Mouse (Mus musculus): ENCODE measurements around the gene Ngp.

Ngp gene

GRCm38 (mm10) chr9:110431241-110431640 is 11.7 kb downstream of the Ngp start:
- in situ Hi-C loops (cut with MboI; ENCODE audit: unreplicated experiment in 2 of 2): no loop called here

GRCm38 (mm10) chr9:110433045-110433444 is 13.5 kb downstream of the Ngp start:
- in situ Hi-C loops (cut with MboI; ENCODE audit: unreplicated experiment in 2 of 2): no loop called here

DNA sequence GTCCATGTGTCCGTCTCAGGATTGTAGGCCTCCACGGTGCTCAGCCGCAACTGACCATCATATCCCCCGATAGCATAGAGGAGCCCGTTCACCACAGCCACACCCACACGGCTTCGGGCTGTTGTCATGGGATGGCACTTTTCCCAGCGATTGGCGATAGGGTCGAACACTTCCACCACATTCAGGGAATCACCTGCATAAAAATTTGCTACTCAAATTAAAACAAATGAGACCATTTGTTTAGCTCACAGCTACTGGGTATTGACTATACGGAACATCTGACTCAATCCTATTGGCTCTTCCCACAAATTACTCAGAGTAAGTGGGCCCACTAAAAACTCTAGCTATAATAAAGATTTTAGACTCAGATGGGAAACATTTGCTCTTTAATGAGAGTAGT is 16.5 kb downstream of the Ngp start:
- in situ Hi-C loops (cut with MboI; ENCODE audit: unreplicated experiment in 2 of 2): loop anchor here in 1 of 2 experiments (5.0 kb wide), 1 partner anchor 176 kb away; no protein-coding TSS in a partner anchor

DNA sequence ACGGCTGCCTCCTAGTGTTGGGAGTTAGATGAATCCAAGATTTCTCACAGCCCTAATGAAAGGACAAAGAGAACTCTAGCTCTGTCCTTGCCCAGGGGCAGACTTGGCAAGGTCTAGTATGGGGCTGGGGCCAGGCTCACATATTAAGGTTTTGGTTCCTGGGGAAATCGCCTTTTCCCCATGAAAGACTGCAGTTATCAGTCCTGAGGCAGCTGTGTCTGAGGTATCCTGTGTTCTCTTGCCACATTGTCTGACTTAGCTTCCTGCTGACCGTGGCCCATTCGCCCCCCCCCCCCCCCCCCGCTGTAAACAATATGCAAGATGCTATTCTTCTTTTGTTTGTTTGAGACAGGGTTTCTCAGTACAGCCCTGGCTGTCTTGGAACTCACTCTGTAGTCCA is 20.5 kb downstream of the Ngp start:
- in situ Hi-C loops (cut with MboI; ENCODE audit: unreplicated experiment in 2 of 2): no loop called here

DNA sequence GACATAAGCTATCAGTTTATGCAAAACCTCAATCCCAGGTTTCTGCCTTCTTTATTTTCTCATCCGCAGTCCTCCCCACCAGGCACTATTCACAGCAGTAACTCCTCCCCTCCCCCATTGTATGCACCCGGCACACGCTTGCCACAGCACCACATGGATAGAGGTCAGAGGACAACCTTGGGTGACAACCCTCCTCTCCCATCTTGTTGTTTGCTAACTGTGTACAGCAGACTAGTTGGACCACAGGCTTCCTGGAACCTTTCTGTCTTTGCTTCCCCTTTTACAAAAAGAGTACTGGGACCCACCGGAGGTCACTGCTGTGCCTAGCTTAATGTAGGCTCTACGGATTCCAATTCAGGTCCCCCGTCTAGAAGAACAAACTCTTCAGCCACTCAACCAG is 21.0 kb downstream of the Ngp start:
- in situ Hi-C loops (cut with MboI; ENCODE audit: unreplicated experiment in 2 of 2): no loop called here

GRCm38 (mm10) chr9:110448356-110448755 is 28.8 kb downstream of the Ngp start:
- in situ Hi-C loops (cut with MboI; ENCODE audit: unreplicated experiment in 2 of 2): loop anchor here in 1 of 2 experiments (5.0 kb wide), 2 partner anchors 34 to 179 kb away; no protein-coding TSS in a partner anchor

DNA sequence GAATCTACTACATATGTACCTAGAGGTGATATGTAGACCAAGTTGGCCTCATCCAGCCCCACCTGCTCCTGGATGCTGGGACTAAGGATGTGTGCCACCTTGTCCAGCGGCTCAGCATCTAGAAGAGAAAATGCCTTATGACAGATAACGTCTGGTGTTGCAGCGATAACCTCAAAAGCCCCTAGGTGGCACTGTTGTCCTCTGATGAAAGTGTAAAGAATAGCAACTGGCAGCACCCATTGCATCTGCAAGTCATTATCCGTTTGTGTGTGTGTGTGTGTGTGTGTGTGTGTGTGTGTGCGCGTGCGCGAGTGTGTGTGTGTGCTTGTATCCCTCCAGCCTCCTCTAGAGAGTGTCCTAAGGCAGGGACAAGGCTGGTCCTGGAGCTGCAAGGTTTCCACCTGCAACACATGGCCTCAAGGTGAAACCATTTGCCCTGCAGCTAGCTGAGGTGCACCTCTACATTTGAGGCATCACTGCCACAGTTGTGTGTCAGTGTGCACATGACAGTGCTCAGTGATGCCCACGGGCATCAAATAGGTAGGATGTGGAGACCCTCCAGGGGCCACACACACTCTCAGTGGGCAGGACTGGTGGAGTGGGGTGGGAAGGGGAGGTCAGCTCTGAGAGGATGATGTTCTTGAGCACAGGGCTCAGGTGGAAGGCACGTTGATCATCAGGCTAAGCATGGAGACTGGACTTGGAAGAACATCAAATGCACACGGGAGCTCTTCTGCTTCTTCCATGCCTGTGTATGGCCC is 29.5 kb downstream of the Ngp start:
- in situ Hi-C loops (cut with MboI; ENCODE audit: unreplicated experiment in 2 of 2): loop anchor here in 1 of 2 experiments (5.0 kb wide), 2 partner anchors 33 to 178 kb away; no protein-coding TSS in a partner anchor

GRCm38 (mm10) chr9:110452523-110452922 is 33.0 kb downstream of the Ngp start:
- in situ Hi-C loops (cut with MboI; ENCODE audit: unreplicated experiment in 2 of 2): no loop called here

- in situ Hi-C loops (cut with MboI; ENCODE audit: unreplicated experiment in 2 of 2): loop anchor here in 1 of 2 experiments (5.0 kb wide), 1 partner anchor 79 kb away; no protein-coding TSS in a partner anchor
These were observed 38.4 kb downstream of the Ngp start for GRCm38 (mm10) chr9:110457926-110458325.

DNA sequence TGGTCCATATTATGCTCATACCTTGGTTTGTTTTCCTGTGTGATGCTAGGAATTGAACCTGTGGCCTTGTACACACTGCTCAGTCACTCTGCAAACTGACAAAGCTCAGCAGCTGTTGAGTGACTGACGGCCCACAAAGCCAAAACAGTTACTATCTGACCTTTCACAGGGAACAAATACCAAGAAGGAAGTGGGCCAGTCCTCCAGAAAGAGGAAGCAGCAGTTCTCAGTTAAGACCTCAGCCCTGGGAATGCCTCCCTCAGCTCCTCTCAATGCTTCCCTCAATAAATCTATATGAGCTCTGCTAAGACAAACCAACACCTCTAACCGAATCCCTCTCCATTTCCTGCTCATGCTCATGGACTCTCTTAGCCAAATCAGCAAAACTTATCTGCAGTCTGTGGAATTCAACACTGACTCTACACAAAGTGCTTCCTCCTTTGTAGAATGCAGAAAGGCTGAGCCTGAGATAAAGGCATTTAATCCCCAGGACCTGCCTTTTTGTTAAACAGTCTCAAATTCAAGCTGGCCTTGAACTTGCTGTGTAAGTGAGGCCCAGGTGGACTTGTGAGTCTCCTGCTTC is 39.7 kb downstream of the Ngp start:
- in situ Hi-C loops (cut with MboI; ENCODE audit: unreplicated experiment in 2 of 2): loop anchor here in 1 of 2 experiments (5.0 kb wide), 1 partner anchor 78 kb away; no protein-coding TSS in a partner anchor

DNA sequence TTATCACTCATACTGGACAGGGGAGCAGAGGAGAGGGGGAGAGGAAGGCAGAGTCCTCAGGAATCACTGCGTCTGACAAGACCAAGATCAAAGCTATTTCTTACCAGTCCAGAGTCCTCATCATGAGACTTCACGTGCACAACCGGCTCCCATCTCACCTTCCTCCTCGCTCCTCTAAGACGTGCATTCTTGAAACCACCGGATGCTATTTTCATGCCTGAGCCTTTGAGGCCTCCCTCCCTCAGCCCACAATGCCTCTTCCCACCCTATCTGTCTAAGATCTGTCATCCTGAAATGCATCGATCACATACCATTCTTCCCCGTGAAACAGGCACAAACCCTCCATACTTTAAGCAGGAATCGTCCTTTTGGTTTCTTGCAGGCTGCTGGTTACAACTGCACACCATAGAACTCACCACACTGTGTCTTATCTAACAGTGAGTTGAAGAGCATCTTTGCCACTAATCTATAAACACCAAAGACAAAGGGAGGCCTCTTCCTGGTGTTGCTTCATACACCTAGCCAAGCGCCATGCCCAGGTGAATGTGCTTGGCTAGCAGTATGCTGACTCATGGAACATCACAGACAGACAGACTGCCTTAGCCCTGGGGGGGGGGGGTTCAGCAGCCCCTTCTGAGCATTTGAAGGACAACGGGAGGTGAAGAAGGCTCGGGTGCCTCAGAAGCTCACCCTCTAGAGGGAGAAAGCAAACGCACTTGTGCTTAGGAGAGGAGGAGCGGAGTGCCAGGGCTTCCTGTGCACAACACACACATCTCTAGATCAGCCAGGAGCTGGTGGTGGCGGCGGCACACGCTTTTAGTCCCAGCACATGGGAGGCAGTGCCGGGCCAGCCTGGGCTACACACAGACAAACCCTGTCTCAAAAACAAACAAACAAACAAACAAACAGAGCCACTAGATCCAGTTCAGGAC is 41.6 kb downstream of the Ngp start:
- in situ Hi-C loops (cut with MboI; ENCODE audit: unreplicated experiment in 2 of 2): no loop called here

DNA sequence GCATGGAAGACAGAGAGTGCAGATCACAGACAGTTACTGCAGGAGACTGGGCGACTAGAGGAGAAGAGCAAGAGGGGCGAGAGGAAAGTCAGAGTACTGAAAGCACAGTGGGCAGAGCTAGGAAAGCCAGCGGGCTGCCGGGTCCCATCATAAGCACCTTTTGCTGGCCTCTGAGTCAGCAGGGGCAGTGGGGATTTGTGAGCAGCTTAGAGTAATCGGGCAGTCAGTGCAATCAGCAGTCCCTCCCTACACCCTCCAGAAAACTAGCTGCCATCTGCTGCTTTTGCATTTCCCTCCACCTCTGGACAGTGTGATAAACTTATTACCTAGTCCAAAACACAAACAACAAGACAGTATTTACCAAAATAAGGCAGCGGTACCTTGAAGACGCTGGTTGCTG is 42.8 kb downstream of the Ngp start:
- in situ Hi-C loops (cut with MboI; ENCODE audit: unreplicated experiment in 2 of 2): no loop called here

- in situ Hi-C loops (cut with MboI; ENCODE audit: unreplicated experiment in 2 of 2): no loop called here
These were observed 44.5 kb downstream of the Ngp start for GRCm38 (mm10) chr9:110463983-110464591.

DNA sequence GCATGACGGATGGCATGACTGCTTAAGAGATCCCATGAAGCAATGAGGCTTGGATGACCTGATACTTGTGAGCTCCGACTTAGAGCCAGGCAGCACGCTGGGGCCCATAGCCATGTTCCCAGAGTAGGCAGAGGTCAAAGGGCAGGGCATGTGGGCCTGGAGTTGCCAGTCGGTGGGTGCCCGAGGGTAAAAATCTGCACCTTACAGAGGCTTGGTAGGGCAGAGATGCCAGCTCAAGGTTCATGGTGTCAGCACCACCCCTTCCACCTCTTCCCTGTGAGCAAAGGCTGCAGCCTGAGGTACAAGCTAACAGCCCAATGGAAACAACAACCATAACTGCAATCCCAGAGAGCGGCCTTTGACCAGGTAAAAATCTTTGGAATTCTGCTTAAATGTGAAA is 45.8 kb downstream of the Ngp start:
- in situ Hi-C loops (cut with MboI; ENCODE audit: unreplicated experiment in 2 of 2): loop anchor here in 1 of 2 experiments (5.0 kb wide), 1 partner anchor 53 kb away; no protein-coding TSS in a partner anchor

GRCm38 (mm10) chr9:110466179-110466578 is 46.6 kb downstream of the Ngp start:
- in situ Hi-C loops (cut with MboI; ENCODE audit: unreplicated experiment in 2 of 2): loop anchor here in 1 of 2 experiments (5.0 kb wide), 1 partner anchor 54 kb away; no protein-coding TSS in a partner anchor

Data from v-Abl transformed pro-B cells (cell line).